Mouse (Mus musculus) heart, adult 2 months (tissue): Measurements from ENCODE around the gene Csnk1g2. TPM values are rescaled to one million over a fixed set of nuclear protein-coding genes. Genes with fewer than 3 reads are reported as not detected.
A peak's percentile ranks its signal among the peaks of the same experiment; 100 is the strongest.
"Not testable (repeated sequence)": the region's sequence is repeated elsewhere in the genome, so short reads cannot be mapped to it uniquely, and the experiment has no call there.

Experiments used
- DNase-seq, 2 experiments: peaks; one replicate each; pipeline ENCODE4 v3.0.0; 2021
- H3K27ac ChIP-seq: fragments of 200-600 bp; 2 replicates; pipeline ENCODE4 v1.8.1; 2022
- H3K27me3 ChIP-seq: fragments of 200-500 bp; 2 replicates; pipeline ENCODE4 v1.6.1; 2012; ENCODE audit warnings: mild to moderate bottlenecking, low read length, inconsistent platforms, mixed read lengths; ENCODE audit not compliant: control insufficient read depth, insufficient read depth
- H3K36me3 ChIP-seq: fragments of 200-500 bp; 2 replicates; pipeline ENCODE4 v1.6.1; 2012; ENCODE audit warnings: low read length, inconsistent platforms; ENCODE audit not compliant: control insufficient read depth, insufficient read depth
- H3K4me1 ChIP-seq: fragments of 200-500 bp; 2 replicates; pipeline ENCODE4 v1.6.1; 2011; ENCODE audit warnings: low read length; ENCODE audit not compliant: control insufficient read depth, insufficient read depth
- H3K4me3 ChIP-seq: fragments of 200-600 bp; 2 replicates; pipeline ENCODE4 v1.8.1; 2022
- H3K79me2 ChIP-seq: fragments of 200-500 bp; replicated peaks from 2 replicates; pipeline ENCODE4 v1.6.1; 2012; ENCODE audit warnings: mild to moderate bottlenecking, inconsistent platforms, low read length, moderate library complexity, mixed read lengths; ENCODE audit not compliant: control insufficient read depth, insufficient read depth
- H3K9ac ChIP-seq: fragments of 200-500 bp; 2 replicates; pipeline ENCODE4 v1.6.1; 2012; ENCODE audit warnings: low read depth, mild to moderate bottlenecking, control low read depth, inconsistent platforms, low read length, mixed read lengths
- CTCF ChIP-seq: fragments of 200-600 bp; IDR thresholded peaks from 2 replicates; pipeline ENCODE4 v1.8.1; 2022; ENCODE audit warnings: antibody characterized with exemption, mild to moderate bottlenecking, moderate library complexity
- EP300 ChIP-seq: fragments of 200-500 bp; IDR thresholded peaks from 2 replicates; pipeline ENCODE4 v1.6.1; 2011; ENCODE audit warnings: low read depth, low read length, control low read depth; ENCODE audit not compliant: insufficient read depth
- POLR2A ChIP-seq: fragments of 200-500 bp; IDR thresholded peaks from 2 replicates; pipeline ENCODE4 v1.6.1; 2011; ENCODE audit warnings: mild to moderate bottlenecking, low read depth, low read length, control low read depth; ENCODE audit not compliant: insufficient read depth
- WGBS: fragments of 180-500 bp; shearing (Covaris S2); methylation state at CpG from one replicate; pipeline ENCODE4 v1.1.7; 2018; 5-methylcytosine and 5-hydroxymethylcytosine counted together
- intact Hi-C: fragments of 180-260 bp; cut with DNase I; formaldehyde crosslinking; loops from one replicate; pipeline ENCODE4 v1.15.1; 2025
- polyA plus RNA-seq: library from polyadenylated mRNA; depleted of rRNA; stranded (reverse); fragments of >200 nt; gene quantifications from 2 replicates; pipeline ENCODE4 v1.2.3, GENCODE M21; 2012
- total RNA-seq, 2 experiments: library from RNA; stranded (reverse); gene quantifications; 2 replicates each; pipeline ENCODE4 v1.2.3; 2021

The Csnk1g2 gene
- total and polyA plus RNA-seq, 3 experiments = 117 to 130 (median 130) TPM

DNA sequence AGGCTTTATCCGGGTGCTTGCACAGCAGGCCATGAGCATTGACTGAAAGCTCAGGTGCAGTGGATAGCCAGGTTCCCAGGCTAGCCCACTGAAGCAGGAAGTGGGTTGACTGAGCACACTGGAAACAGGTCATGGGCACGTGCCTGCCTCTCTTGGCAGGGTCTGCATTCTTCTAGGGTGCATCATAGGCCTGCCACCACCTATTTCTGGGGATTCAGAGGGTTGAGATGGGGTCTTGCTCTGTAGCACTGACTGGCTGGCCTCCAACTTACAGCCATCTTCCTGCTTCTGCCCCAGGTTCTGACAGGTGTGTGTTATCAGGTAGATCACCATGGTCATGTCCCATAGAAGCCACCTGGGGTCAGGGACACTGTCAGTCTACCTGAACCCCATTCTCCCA is 17.6 kb upstream of the Csnk1g2 start:
- DNase-seq = no peak
- H3K4me3 ChIP-seq = no peak overlapping the region
- no peaks in the 10 kb centered on the region for H3K27me3 ChIP-seq
- peaks cover 6% of the 10 kb centered on the region for H3K4me1 ChIP-seq
- TF ChIP-seq EP300 (no peak), CTCF (no peak), POLR2A (no peak)
- intact Hi-C loops = loop anchor here (2.0 kb wide), 1 partner anchor 16 kb away; no protein-coding TSS in a partner anchor
- no peaks in the 10 kb centered on the region for H3K36me3 ChIP-seq
- no peak overlapping the region for H3K9ac ChIP-seq
- H3K79me2 ChIP-seq = peaks cover 7% of the 10 kb centered on the region
- H3K27ac ChIP-seq = no peak overlapping the region
- whole genome bisulfite sequencing = 70% methylated on average over 2 of the region's 2 CpGs

DNA sequence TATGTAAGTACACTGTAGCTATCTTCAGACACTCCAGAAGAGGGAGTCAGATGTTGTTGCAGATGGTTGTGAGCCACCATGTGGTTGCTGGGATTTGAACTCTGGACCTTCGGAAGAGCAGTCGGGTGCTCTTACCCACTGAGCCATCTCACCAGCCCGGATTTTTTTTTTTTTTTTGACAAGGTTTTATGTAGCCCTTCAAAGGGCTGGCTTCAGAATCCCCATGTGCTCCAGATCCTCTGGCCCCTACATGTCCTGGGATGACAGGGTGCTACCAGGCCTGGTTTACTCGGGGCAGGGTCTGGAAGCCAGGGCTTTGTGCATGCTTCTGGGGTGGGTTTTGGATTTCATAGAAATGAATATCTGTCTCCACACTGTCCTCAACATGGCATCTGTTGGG is 16.9 kb upstream of the Csnk1g2 start, which contains the start of gene Gm49322:
Gene Gm49322, plus strand, starts transcription at position 301 of the 400 bp plus-strand sequence.
- not testable (repeated sequence) for H3K27me3 ChIP-seq, H3K9ac ChIP-seq, H3K4me1 ChIP-seq, H3K79me2 ChIP-seq, H3K4me3 ChIP-seq, H3K36me3 ChIP-seq, DNase-seq, H3K27ac ChIP-seq
- intact Hi-C loops = loop anchor here (2.0 kb wide), 1 partner anchor 15 kb away; no protein-coding TSS in a partner anchor
- WGBS = 80% methylated on average over 4 of the region's 4 CpGs

DNA sequence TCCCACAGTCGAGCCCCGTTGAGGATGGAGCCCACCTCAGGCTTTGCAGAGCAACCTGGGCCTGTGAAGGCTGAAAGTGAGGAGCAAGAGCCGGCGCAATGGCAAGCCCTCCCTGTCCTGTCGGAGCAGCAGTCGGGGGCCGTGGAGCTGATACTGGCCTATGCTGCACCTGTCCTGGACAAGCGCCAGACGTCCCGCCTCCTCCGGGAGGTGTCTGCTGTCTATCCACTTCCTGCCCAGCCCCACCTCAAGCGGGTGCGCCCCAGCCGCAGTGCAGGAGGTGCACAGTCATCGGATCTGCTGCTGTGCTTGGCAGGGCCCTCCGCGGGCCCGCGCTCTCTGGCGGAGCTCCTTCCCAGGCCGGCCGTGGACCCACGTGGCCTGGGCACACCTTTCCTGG is 16.3 kb upstream of the Csnk1g2 start:
- H3K36me3 ChIP-seq = no peaks in the 10 kb centered on the region
- no peak for DNase-seq
- H3K27me3 ChIP-seq = no peaks in the 10 kb centered on the region
- H3K4me3 ChIP-seq = no peak overlapping the region
- 85% methylated on average over 23 of the region's 23 CpGs for WGBS
- TF ChIP-seq POLR2A = no peak
- H3K79me2 ChIP-seq = peaks cover 7% of the 10 kb centered on the region
- intact Hi-C loops = no loop called here
- H3K9ac ChIP-seq = no peak overlapping the region
- H3K4me1 ChIP-seq = peaks cover 6% of the 10 kb centered on the region
- no peak overlapping the region for H3K27ac ChIP-seq

DNA sequence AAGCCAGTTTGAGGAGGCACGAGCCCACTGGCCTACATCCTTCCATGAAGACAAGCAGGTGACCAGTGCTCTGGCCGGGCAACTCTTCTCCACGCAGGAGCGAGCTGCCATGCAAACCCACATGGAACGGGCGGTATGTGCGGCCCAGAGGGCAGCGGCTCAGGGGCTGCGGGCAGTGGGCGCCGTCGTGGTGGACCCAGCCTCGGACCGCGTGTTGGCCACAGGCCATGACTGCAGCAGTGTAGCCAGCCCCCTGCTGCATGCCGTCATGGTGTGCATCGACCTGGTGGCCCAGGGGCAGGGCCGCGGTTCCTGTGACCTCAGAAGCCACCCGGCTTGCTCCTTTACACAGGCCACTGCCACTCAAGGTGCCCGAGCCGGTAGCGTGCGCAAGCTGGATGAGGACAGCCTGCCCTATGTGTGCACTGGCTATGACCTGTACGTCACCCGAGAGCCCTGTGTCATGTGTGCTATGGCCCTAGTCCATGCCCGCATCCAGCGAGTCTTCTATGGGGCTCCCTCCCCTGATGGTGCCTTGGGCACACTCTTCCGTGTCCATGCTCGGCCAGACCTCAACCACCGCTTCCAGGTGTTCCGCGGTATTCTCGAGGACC is 15.8 kb upstream of the Csnk1g2 start:
- Histone ChIP-seq H3K79me2 (peaks cover 7% of the 10 kb centered on the region), H3K9ac (no peak overlapping the region), H3K4me1 (peaks cover 6% of the 10 kb centered on the region), H3K27me3 (no peaks in the 10 kb centered on the region), H3K4me3 (no peak overlapping the region), H3K36me3 (no peaks in the 10 kb centered on the region), H3K27ac (no peak overlapping the region)
- intact Hi-C loops = no loop called here
- no peak for TF ChIP-seq CTCF
- TF ChIP-seq POLR2A = no peak
- no peak for TF ChIP-seq EP300
- 95% methylated on average over 34 of the region's 34 CpGs for WGBS
- peak in 1 of 2 experiments; percentile 21 for DNase-seq

DNA sequence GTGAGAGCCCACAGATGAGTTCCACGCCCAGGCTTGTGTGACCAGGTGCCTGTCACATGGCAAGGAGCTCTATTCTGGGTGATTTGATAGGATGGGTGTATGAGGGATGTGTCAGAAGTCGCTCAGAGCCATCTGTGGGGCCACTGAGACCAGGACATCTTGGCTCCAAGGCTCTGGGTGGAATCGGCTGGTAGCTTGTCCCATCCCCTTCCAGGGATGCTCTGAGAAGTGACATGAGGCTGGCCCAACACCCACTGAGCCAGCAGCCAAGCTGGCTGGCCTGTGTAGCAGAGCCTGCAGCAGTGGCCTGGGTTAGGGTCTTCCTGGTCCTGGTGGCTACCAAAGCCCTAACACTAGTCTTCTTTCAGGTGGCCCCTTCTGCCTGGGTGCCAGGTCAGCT is 14.2 kb upstream of the Csnk1g2 start:
- DNase-seq = no peak
- intact Hi-C loops = no loop called here
- Histone ChIP-seq H3K27me3 (no peaks in the 10 kb centered on the region), H3K4me3 (no peak overlapping the region), H3K36me3 (no peaks in the 10 kb centered on the region), H3K79me2 (peaks cover 7% of the 10 kb centered on the region), H3K27ac (no peak overlapping the region), H3K4me1 (peaks cover 3% of the 10 kb centered on the region), H3K9ac (no peak overlapping the region)
- TF ChIP-seq CTCF (no peak), POLR2A (no peak), EP300 (no peak)
- 89% methylated on average over 3 of the region's 3 CpGs for WGBS

DNA sequence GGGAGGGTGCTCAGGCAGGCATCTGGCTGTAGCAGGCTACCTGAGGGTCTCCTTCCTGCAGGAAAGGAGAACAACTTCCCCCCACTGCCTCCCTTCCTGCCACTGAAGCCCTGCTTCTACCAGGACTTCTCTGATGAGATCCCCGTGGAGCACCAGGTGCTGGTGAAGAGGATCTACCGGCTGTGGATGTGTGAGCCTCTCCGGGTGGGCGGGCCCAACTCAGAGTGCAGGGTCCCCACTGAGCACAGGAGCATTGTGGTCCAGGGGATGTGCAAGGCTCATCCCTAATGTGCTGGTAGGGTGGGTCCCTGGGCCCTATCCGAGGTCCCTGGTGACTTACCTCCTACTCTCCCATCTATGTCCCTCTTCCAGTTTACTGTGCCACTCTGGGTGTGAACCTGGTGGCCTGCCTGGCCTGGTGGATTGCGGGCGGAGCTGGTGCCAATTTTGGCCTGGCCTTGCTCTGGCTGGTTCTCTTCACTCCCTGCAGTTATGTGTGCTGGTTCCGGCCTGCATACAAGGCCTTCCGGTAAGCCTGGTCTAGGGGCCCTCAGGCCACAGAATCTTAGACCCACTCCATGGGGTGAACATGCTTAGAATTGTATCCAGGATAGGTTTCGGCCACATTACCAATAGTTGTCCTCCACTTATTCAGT is 13.2 kb upstream of the Csnk1g2 start:
- Histone ChIP-seq H3K9ac (no peak overlapping the region), H3K79me2 (peaks cover 7% of the 10 kb centered on the region), H3K4me3 (no peak overlapping the region), H3K27ac (no peak overlapping the region), H3K36me3 (no peaks in the 10 kb centered on the region), H3K4me1 (no peaks in the 10 kb centered on the region), H3K27me3 (no peaks in the 10 kb centered on the region)
- TF ChIP-seq CTCF (no peak), EP300 (no peak), POLR2A (no peak)
- no peak for DNase-seq
- WGBS = 85% methylated on average over 10 of the region's 10 CpGs
- intact Hi-C loops = no loop called here
